Mouse (Mus musculus): Measurements from ENCODE around the gene Fndc3b. TPM values are rescaled to one million over a fixed set of nuclear protein-coding genes. Genes with fewer than 3 reads are reported as not detected.

Gene Fndc3b
- polyA plus RNA-seq, 1 experiment from 2014 or later: 7.5 TPM

DNA sequence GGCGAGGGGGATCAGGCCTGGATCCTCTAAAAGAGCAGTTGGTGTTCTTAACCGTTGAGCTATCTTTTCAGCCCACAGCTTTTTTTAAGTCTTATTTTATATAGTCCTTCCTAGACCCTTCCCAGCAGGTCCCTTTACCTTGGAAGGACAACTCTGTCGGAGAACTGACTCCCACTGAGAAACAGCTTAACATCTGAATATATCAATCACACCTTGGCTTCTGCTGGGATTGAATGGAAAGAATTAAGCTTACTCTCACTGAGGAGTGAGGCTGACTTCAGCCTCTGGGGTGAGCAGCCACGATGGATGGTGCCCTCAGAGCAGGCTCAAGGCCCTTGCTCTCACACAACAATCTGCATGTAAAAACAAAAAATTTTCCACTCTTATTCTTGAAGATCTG, 179.1 kb downstream of the Fndc3b start:
- Histone ChIP-seq H3K9ac (ENCODE audit: low read depth, low read length) (no peak overlapping the region), H3K9me3 (ENCODE audit: control insufficient read depth, low read length) (no peaks in the 10 kb centered on the region), H3K27ac (ENCODE audit: low read depth, low read length) (no peak overlapping the region), H3K27me3 (replicated peaks; ENCODE audit: control insufficient read depth, insufficient read depth, low read length) (no peaks in the 10 kb centered on the region), H3K4me3 (ENCODE audit: low read length) (no peak overlapping the region), H3K4me1 (ENCODE audit: control insufficient read depth, insufficient read depth, low read depth, low read length) (no peaks in the 10 kb centered on the region), H3K4me2 (ENCODE audit: low read length) (no peak overlapping the region), H3K36me3 (ENCODE audit: control insufficient read depth, insufficient read depth, low read length) (no peaks in the 10 kb centered on the region)
- ATAC-seq: no peak
- WGBS: 44% methylated on average over 4 of the region's 4 CpGs

DNA sequence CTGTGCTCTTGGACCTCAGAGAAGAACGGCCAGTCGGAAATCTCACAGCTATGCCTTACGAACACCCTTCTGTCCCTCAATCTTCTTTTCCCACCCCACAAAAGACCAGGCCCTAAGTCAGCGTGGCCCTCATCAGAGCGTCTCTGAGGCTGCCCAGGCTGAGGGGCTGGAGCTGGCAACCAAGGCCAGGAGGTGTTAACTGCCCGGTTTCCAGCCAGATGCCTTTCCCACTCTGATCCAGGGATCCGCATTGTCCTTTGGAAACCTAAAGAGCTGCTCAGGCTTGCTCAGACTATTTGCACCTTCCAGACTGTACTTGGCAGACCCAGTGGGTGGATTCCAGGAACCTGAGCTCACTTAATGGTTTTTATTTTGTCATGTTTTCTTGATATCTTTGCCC, 180.7 kb downstream of the Fndc3b start:
- 69% methylated on average over 7 of the region's 7 CpGs for WGBS
- Histone ChIP-seq H3K9me3 (ENCODE audit: control insufficient read depth, low read length) (no peaks in the 10 kb centered on the region), H3K27ac (ENCODE audit: low read depth, low read length) (no peak overlapping the region), H3K4me3 (ENCODE audit: low read length) (no peak overlapping the region), H3K36me3 (ENCODE audit: control insufficient read depth, insufficient read depth, low read length) (no peaks in the 10 kb centered on the region), H3K9ac (ENCODE audit: low read depth, low read length) (no peak overlapping the region), H3K4me1 (ENCODE audit: control insufficient read depth, insufficient read depth, low read depth, low read length) (no peaks in the 10 kb centered on the region), H3K4me2 (ENCODE audit: low read length) (no peak overlapping the region), H3K27me3 (replicated peaks; ENCODE audit: control insufficient read depth, insufficient read depth, low read length) (no peaks in the 10 kb centered on the region)
- no peak for ATAC-seq

DNA sequence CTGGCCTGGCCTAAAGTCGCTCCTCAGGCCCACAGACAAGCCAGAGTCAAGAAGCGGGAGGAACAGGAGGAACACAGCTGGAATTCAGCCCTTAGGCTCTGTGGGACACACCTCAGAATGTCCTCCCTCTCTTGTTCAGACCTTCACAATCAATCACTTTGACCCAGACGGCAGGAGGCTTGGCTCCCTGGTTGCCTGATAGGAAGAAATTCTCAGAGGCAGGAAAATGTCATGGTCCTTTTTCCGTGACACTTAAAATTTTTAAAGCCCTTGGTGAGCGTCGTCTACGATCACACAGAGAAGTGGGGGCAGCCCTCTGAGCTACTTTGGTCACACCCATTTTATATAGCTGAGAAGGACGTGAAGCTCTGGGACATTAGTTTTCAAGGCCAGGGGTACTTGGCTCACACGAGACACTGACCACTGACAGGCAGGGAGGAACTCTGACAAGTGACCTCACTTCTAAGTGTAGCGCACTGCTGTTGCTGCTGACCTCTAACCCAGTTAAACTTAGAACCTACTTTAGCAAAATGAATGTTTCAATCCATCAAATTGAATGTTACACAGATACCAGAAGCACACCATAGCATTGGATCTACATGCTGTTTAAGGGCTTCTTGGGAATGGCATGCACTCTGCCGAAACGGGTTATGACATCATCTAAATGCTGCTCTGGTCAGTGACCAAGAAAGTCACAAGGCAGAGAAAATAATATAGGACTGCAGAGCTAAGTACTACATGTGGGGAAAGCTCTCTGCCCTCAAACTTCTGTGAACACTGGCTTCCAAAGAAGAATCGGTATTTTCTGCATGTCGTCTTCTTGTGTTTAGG, 181.7 kb downstream of the Fndc3b start:
- WGBS: 76% methylated on average over 14 of the region's 14 CpGs
- no peaks in the 10 kb centered on the region for H3K4me1 ChIP-seq (ENCODE audit: control insufficient read depth, insufficient read depth, low read depth, low read length)
- no peak for ATAC-seq
- no peak overlapping the region for H3K27ac ChIP-seq (ENCODE audit: low read depth, low read length)
- no peaks in the 10 kb centered on the region for H3K27me3 ChIP-seq (replicated peaks; ENCODE audit: control insufficient read depth, insufficient read depth, low read length)
- H3K4me2 ChIP-seq (ENCODE audit: low read length): no peak overlapping the region
- no peaks in the 10 kb centered on the region for H3K36me3 ChIP-seq (ENCODE audit: control insufficient read depth, insufficient read depth, low read length)
- H3K9me3 ChIP-seq (ENCODE audit: control insufficient read depth, low read length): no peaks in the 10 kb centered on the region
- H3K9ac ChIP-seq (ENCODE audit: low read depth, low read length): no peak overlapping the region
- no peak overlapping the region for H3K4me3 ChIP-seq (ENCODE audit: low read length)

DNA sequence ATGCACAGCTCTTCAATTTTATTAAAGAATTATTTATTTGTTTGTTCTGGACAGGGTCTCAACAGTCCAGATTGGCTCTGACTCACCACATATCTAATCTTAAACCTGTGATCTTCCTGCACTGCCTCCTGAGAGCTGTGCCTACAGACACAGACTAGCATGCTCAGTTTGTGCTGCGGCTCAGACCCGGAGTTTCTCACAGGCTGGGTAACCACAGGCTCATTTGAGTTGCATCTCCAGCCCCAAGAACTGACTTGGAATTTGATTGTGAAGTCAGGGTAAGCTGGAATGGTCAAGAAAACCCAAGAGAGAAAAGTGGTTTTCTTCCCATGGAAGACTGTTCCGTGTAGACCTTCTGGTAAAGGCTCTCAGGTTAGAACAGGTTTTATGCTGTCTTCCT, 184.1 kb downstream of the Fndc3b start:
- Histone ChIP-seq H3K36me3 (ENCODE audit: control insufficient read depth, insufficient read depth, low read length) (no peaks in the 10 kb centered on the region), H3K9ac (ENCODE audit: low read depth, low read length) (no peak overlapping the region), H3K27me3 (replicated peaks; ENCODE audit: control insufficient read depth, insufficient read depth, low read length) (no peaks in the 10 kb centered on the region), H3K27ac (ENCODE audit: low read depth, low read length) (no peak overlapping the region), H3K4me3 (ENCODE audit: low read length) (no peak overlapping the region), H3K4me1 (ENCODE audit: control insufficient read depth, insufficient read depth, low read depth, low read length) (no peaks in the 10 kb centered on the region), H3K4me2 (ENCODE audit: low read length) (no peak overlapping the region), H3K9me3 (ENCODE audit: control insufficient read depth, low read length) (no peaks in the 10 kb centered on the region)
- ATAC-seq: no peak
- 91% methylated on average over 3 of the region's 3 CpGs for WGBS

DNA sequence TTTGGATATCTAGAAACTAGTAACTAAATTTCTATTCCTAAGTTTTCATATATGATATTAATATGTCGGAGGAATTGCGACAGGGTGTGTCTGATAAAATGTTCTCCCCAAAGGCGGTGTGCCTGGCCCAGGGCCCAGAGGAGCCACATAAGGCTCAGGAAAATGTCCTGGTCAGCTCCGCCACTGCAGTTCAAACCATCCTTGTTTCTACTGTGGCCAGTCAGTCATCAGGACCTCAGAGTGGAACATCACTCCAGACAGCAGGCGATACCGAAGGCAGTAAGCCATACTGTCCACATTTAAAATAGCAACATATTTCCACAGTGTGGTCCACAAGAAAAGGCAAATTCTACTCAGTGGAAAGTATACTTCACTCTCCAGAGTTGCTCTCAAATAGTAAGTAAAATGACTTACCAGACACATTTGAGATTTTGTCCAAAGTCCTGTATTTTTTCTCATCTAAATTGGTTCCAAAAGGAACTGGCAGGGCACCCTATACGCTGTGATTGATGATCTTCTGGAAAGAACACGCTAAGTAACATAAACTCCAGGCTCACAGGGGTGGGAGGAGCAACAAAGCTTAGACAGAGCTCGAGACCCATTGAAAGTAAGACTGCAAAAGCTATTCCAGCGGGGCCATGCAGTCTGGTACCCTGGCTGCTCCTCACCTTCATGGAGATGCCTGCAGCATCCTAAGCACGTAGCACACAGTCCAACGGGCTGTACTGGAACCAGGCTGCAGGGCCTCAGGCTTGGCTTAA, 187.8 kb downstream of the Fndc3b start:
- Histone ChIP-seq H3K4me3 (ENCODE audit: low read length) (no peak overlapping the region), H3K9ac (ENCODE audit: low read depth, low read length) (no peak overlapping the region), H3K36me3 (ENCODE audit: control insufficient read depth, insufficient read depth, low read length) (no peaks in the 10 kb centered on the region), H3K27me3 (replicated peaks; ENCODE audit: control insufficient read depth, insufficient read depth, low read length) (no peaks in the 10 kb centered on the region), H3K4me1 (ENCODE audit: control insufficient read depth, insufficient read depth, low read depth, low read length) (no peaks in the 10 kb centered on the region), H3K9me3 (ENCODE audit: control insufficient read depth, low read length) (no peaks in the 10 kb centered on the region), H3K27ac (ENCODE audit: low read depth, low read length) (no peak overlapping the region), H3K4me2 (ENCODE audit: low read length) (no peak overlapping the region)
- no peak for ATAC-seq
- WGBS: 81% methylated on average over 12 of the region's 12 CpGs

DNA sequence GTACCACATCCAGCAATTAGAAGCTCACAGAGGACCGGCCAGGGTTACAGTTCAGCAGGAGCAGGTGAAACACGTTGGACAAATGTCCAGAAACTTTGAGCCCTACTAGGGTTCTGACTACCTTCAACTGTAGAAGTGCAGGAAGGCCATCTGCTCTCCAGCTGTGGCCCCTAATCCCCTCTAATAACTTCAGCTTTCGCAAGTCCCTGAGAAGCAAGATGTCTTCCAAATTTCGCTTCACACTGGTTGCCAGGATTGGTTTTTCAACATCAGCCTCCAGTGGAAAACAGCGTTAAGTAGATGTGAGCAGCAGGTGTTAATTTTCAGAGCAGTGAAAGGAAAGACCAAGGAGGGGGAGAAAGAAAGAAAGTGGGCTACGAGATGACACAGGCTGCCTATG, 190.7 kb downstream of the Fndc3b start:
- Histone ChIP-seq H3K4me3 (ENCODE audit: low read length) (no peak overlapping the region), H3K9ac (ENCODE audit: low read depth, low read length) (no peak overlapping the region), H3K9me3 (ENCODE audit: control insufficient read depth, low read length) (no peaks in the 10 kb centered on the region), H3K27me3 (replicated peaks; ENCODE audit: control insufficient read depth, insufficient read depth, low read length) (no peaks in the 10 kb centered on the region), H3K4me1 (ENCODE audit: control insufficient read depth, insufficient read depth, low read depth, low read length) (no peaks in the 10 kb centered on the region), H3K27ac (ENCODE audit: low read depth, low read length) (no peak overlapping the region), H3K36me3 (ENCODE audit: control insufficient read depth, insufficient read depth, low read length) (no peaks in the 10 kb centered on the region), H3K4me2 (ENCODE audit: low read length) (no peak overlapping the region)
- 75% methylated on average over 6 of the region's 6 CpGs for WGBS
- ATAC-seq: no peak

DNA sequence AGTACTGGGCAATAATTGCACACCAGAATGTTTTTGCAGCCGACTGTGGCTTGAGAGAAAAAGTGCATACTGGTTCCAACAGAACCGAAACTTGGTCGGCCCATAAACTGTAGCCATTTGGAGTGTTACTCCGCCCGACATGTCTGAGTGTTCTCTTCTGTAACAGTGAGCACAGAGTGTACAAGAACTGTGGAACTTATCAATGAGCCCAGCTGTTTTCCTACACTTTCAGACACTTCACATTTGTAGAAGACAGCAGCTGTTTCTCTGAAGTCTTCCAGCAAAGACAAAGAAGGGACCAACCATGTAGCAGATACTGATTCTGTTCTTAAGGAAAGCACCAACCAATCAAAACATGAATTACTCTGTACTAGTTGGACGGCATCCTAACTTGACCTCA, 191.6 kb downstream of the Fndc3b start:
- ATAC-seq: no peak
- Histone ChIP-seq H3K36me3 (ENCODE audit: control insufficient read depth, insufficient read depth, low read length) (no peaks in the 10 kb centered on the region), H3K9me3 (ENCODE audit: control insufficient read depth, low read length) (no peaks in the 10 kb centered on the region), H3K27me3 (replicated peaks; ENCODE audit: control insufficient read depth, insufficient read depth, low read length) (no peaks in the 10 kb centered on the region), H3K27ac (ENCODE audit: low read depth, low read length) (no peak overlapping the region), H3K9ac (ENCODE audit: low read depth, low read length) (no peak overlapping the region), H3K4me2 (ENCODE audit: low read length) (no peak overlapping the region), H3K4me3 (ENCODE audit: low read length) (no peak overlapping the region), H3K4me1 (ENCODE audit: control insufficient read depth, insufficient read depth, low read depth, low read length) (no peaks in the 10 kb centered on the region)
- 93% methylated on average over 6 of the region's 6 CpGs for WGBS

DNA sequence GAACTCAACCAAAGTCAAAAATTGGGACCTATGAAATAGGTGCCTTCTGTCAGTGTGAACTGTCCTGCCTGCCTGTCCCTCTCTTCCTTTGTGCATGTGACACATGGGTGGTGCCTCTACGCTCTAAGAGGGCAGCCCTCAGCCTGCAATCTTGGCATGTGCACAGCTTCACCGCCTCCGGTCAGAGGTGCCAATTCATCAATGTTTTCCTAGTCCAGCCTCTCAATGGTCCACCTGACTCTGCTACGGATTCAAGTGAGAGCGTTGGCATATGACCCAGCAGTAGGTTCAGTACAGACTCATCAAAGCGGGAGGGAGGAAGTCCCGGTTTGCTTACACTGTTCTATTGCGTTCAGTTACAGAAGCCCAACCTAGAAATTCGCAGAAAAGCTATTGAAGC, 192.2 kb downstream of the Fndc3b start:
- Histone ChIP-seq H3K9ac (ENCODE audit: low read depth, low read length) (no peak overlapping the region), H3K27me3 (replicated peaks; ENCODE audit: control insufficient read depth, insufficient read depth, low read length) (no peaks in the 10 kb centered on the region), H3K27ac (ENCODE audit: low read depth, low read length) (no peak overlapping the region), H3K36me3 (ENCODE audit: control insufficient read depth, insufficient read depth, low read length) (no peaks in the 10 kb centered on the region), H3K4me2 (ENCODE audit: low read length) (no peak overlapping the region), H3K4me3 (ENCODE audit: low read length) (no peak overlapping the region), H3K9me3 (ENCODE audit: control insufficient read depth, low read length) (no peaks in the 10 kb centered on the region), H3K4me1 (ENCODE audit: control insufficient read depth, insufficient read depth, low read depth, low read length) (no peaks in the 10 kb centered on the region)
- ATAC-seq: peak; percentile 68; the same call in 1 of the 2 replicates
- WGBS: 82% methylated on average over 9 of the region's 9 CpGs

DNA sequence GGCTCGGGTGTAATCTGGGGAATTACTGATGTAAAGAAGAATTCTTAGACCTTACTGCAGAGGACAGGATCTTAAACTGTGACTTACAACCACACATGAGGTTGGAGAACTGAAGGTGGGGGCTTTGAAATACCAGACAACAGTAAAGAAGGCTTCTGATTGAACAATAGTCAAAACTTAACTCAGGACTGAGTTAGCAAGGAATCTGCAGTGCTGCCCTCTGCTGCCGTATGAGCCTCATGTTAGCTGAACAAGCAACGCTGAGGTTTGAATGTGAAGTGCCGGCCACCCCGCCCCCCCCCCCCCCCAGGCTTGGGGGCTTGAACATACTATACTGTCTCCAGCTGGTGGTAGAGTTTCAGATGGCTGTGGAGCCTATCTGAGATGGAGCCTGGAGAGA, 194.6 kb downstream of the Fndc3b start:
- no peaks in the 10 kb centered on the region for H3K4me1 ChIP-seq (ENCODE audit: control insufficient read depth, insufficient read depth, low read depth, low read length)
- no peak overlapping the region for H3K27ac ChIP-seq (ENCODE audit: low read depth, low read length)
- H3K4me2 ChIP-seq (ENCODE audit: low read length): no peak overlapping the region
- no peaks in the 10 kb centered on the region for H3K36me3 ChIP-seq (ENCODE audit: control insufficient read depth, insufficient read depth, low read length)
- no peak for ATAC-seq
- H3K27me3 ChIP-seq (replicated peaks; ENCODE audit: control insufficient read depth, insufficient read depth, low read length): no peaks in the 10 kb centered on the region
- WGBS: 32% methylated on average over 5 of the region's 5 CpGs
- H3K9ac ChIP-seq (ENCODE audit: low read depth, low read length): no peak overlapping the region
- H3K4me3 ChIP-seq (ENCODE audit: low read length): no peak overlapping the region
- H3K9me3 ChIP-seq (ENCODE audit: control insufficient read depth, low read length): no peaks in the 10 kb centered on the region
